10 mouse cellular contexts compared by ENCODE assay signal in genomic region chr8:120462119-120462551, GRCm38 (mm10).
DNase-seq lines count a peak whose midpoint lies in the region; ATAC-seq and TF ChIP-seq lines count a peak whose summit lies in the region.
"Had no signal": no experiment of that assay in that cellular context is flagged by ENCODE, and none has a peak within 500 bp of the region (broad histone marks: within the 10 kb centered on the region; RNA-seq: fewer than 3 reads in every experiment).

No protein-coding gene starts in this region.

- H3K4me3 ChIP-seq in embryonic facial prominence, embryonic 15.5 days (replicated peaks): no peak overlapping the region
- H3K4me3 ChIP-seq in embryonic facial prominence, embryonic 10.5 days: no peak overlapping the region
- H3K4me3 ChIP-seq in ES-Bruce4 (ENCODE audit: low read depth, low read length): no peak overlapping the region
- H3K4me3 ChIP-seq in hindbrain, embryonic 11.5 days (ENCODE audit: low read depth, low read length): no peak overlapping the region
- H3K4me3 ChIP-seq: myocyte had no signal

- TF ChIP-seq EP300 in ES-Bruce4 (IDR thresholded peaks at IDR 0.05; ENCODE audit: insufficient read depth, low read depth, low read length): no peak

- no peak for TF ChIP-seq POLR2A in ES-Bruce4 (IDR thresholded peaks at IDR 0.05; ENCODE audit: insufficient read depth, low read length)

- H3K4me2 ChIP-seq in embryonic facial prominence, embryonic 15.5 days (replicated peaks): no peak overlapping the region
- no peak overlapping the region for H3K4me2 ChIP-seq in hindbrain, embryonic 11.5 days (replicated peaks; ENCODE audit: low read depth, low read length)

- peak overlapping the region; percentile 39; the same call in 1 of the 2 replicates for H3K27ac ChIP-seq in embryonic facial prominence, embryonic 15.5 days (replicated peaks)
- no peak overlapping the region for H3K27ac ChIP-seq in embryonic facial prominence, embryonic 10.5 days (replicated peaks)
- H3K27ac ChIP-seq in ES-Bruce4 (ENCODE audit: insufficient read depth, low read length): no peak overlapping the region
- peak overlapping the region; percentile 37; the same call in 1 of the 2 replicates for H3K27ac ChIP-seq in hindbrain, embryonic 11.5 days (ENCODE audit: low read depth, low read length)

- H3K36me3 ChIP-seq in embryonic facial prominence, embryonic 15.5 days: no peaks in the 10 kb centered on the region
- no peaks in the 10 kb centered on the region for H3K36me3 ChIP-seq in embryonic facial prominence, embryonic 10.5 days (replicated peaks)
- no peaks in the 10 kb centered on the region for H3K36me3 ChIP-seq in ES-Bruce4 (ENCODE audit: control insufficient read depth, insufficient read depth, low read length, poor library complexity, severe bottlenecking)
- H3K36me3 ChIP-seq in hindbrain, embryonic 11.5 days (ENCODE audit: control insufficient read depth, insufficient read depth, low read length): no peaks in the 10 kb centered on the region

- H3K4me1 ChIP-seq in embryonic facial prominence, embryonic 15.5 days: peaks cover 71% of the 10 kb centered on the region
- peaks cover 72% of the 10 kb centered on the region for H3K4me1 ChIP-seq in embryonic facial prominence, embryonic 10.5 days
- H3K4me1 ChIP-seq in ES-Bruce4 (ENCODE audit: control insufficient read depth, insufficient read depth, low read length): peaks cover 3% of the 10 kb centered on the region
- H3K4me1 ChIP-seq in hindbrain, embryonic 11.5 days (replicated peaks; ENCODE audit: control insufficient read depth, insufficient read depth, low read length): peaks cover 15% of the 10 kb centered on the region

- no peaks in the 10 kb centered on the region for H3K27me3 ChIP-seq in embryonic facial prominence, embryonic 15.5 days
- H3K27me3 ChIP-seq in embryonic facial prominence, embryonic 10.5 days (replicated peaks; ENCODE audit: low read depth, poor library complexity, severe bottlenecking): peaks cover 71% of the 10 kb centered on the region
- H3K27me3 ChIP-seq in ES-Bruce4 (ENCODE audit: control insufficient read depth, insufficient read depth, low read length, poor library complexity, severe bottlenecking): no peaks in the 10 kb centered on the region
- no peaks in the 10 kb centered on the region for H3K27me3 ChIP-seq in hindbrain, embryonic 11.5 days (ENCODE audit: control insufficient read depth, insufficient read depth, low read length)

- TF ChIP-seq CTCF in ES-Bruce4 (IDR thresholded peaks at IDR 0.05; ENCODE audit: low read depth, low read length): no peak

- no peak for DNase-seq in embryonic facial prominence, embryonic 10.5 days (ENCODE audit: low spot score)
- no peak for DNase-seq in hindbrain, embryonic 11.5 days (ENCODE audit: low spot score)
- DNase-seq in lung, postnatal 25 days (ENCODE audit: low spot score): peak; percentile 33
- DNase-seq in B cell, adult 2 months: no peak
- DNase-seq in ovary, postnatal 36 days (ENCODE audit: low spot score): no peak
- DNase-seq: thymus, postnatal 25 days had no signal

- ATAC-seq in embryonic facial prominence, embryonic 15.5 days (ENCODE audit: insufficient number of reproducible peaks, low FRiP score, low TSS enrichment, low read depth): no peak
- peak; percentile 21; the same call in 1 of the 2 replicates for ATAC-seq in hindbrain, embryonic 11.5 days (ENCODE audit: low FRiP score)
- no peak for ATAC-seq in granulocyte monocyte progenitor cell, adult 5-6 weeks (replicated peaks; ENCODE audit: poor library complexity, severe bottlenecking)

- no peak overlapping the region for H3K9ac ChIP-seq in embryonic facial prominence, embryonic 15.5 days
- 0 out of 2 replicates have a peak overlapping the region, but pooled peaks have one; percentile 12 for H3K9ac ChIP-seq in ES-Bruce4 (ENCODE audit: low read depth, poor library complexity, severe bottlenecking)
- H3K9ac ChIP-seq in hindbrain, embryonic 11.5 days (ENCODE audit: low read depth, low read length): no peak overlapping the region; the same call in 1 of the 2 replicates

- WGBS in embryonic facial prominence, embryonic 15.5 days: 44% methylated on average over 15 of the region's 15 CpGs
- WGBS in embryonic facial prominence, embryonic 10.5 days: 44% methylated on average over 15 of the region's 15 CpGs
- WGBS in hindbrain, embryonic 11.5 days: 33% methylated on average over 15 of the region's 15 CpGs

- no peaks in the 10 kb centered on the region for H3K9me3 ChIP-seq in embryonic facial prominence, embryonic 15.5 days (replicated peaks)
- no peaks in the 10 kb centered on the region for H3K9me3 ChIP-seq in embryonic facial prominence, embryonic 10.5 days
- no peaks in the 10 kb centered on the region for H3K9me3 ChIP-seq in ES-Bruce4 (replicated peaks; ENCODE audit: control insufficient read depth, insufficient read depth, low read length, poor library complexity, severe bottlenecking)
- no peaks in the 10 kb centered on the region for H3K9me3 ChIP-seq in hindbrain, embryonic 11.5 days (ENCODE audit: control insufficient read depth, low read length)

Comparison
In these comparisons a context has a peak if more than half of its experiments do, and no peak if none do; other contexts are left out.
1. H3K27ac ChIP-seq: peak in embryonic facial prominence, embryonic 15.5 days (single experiment) and hindbrain, embryonic 11.5 days (single experiment); none in embryonic facial prominence, embryonic 10.5 days (single experiment) and ES-Bruce4 (single experiment).